Mouse (Mus musculus) MEL (cell line): ENCODE results near the gene Rilpl1.

Source experiments
- CTCF ChIP-seq, 3 experiments: IDR thresholded peaks in 2 of 3; conservative IDR thresholded peaks in 1 of 3; 2 replicates each; pipeline ENCODE4 v1.5.1; 2011 to 2012; ENCODE audit warnings: low read length in 3 of 3, low read depth in 2 of 3, mild to moderate bottlenecking in 2 of 3, improper control_type of control experiment in 1 of 3, inconsistent platforms in 1 of 3, mixed read lengths in 1 of 3, moderate library complexity in 1 of 3; ENCODE audit not compliant: control insufficient read depth in 1 of 3, insufficient read depth in 1 of 3, poor library complexity in 1 of 3, severe bottlenecking in 1 of 3
- POLR2A ChIP-seq, 2 experiments: IDR thresholded peaks; 2 replicates each; pipeline ENCODE4 v1.6.1; 2011 to 2012; ENCODE audit warnings: low read length in 2 of 2, mild to moderate bottlenecking in 2 of 2, control low read depth in 1 of 2, improper control_type of control experiment in 1 of 2, low read depth in 1 of 2, moderate library complexity in 1 of 2; ENCODE audit not compliant: control insufficient read depth in 1 of 2, insufficient read depth in 1 of 2, poor library complexity in 1 of 2
- TCF12 ChIP-seq: IDR thresholded peaks from 2 replicates; pipeline ENCODE4 v1.6.1; 2014; ENCODE audit warnings: low read depth, mild to moderate bottlenecking, inconsistent platforms, low read length, improper control_type of control experiment, moderate library complexity
- USF1 ChIP-seq: IDR thresholded peaks from 2 replicates; pipeline ENCODE4 v1.6.1; 2014; ENCODE audit warnings: low read depth, mild to moderate bottlenecking, inconsistent platforms, low read length, improper control_type of control experiment, moderate library complexity

- TF ChIP-seq POLR2A (IDR thresholded peaks at IDR 0.05; ENCODE audit: control insufficient read depth in 1 of 2, insufficient read depth in 1 of 2, low read depth in 1 of 2, low read length in 2 of 2, poor library complexity in 1 of 2) (no peak; a peak in 1 of 4 replicates), CTCF (IDR thresholded peaks at IDR 0.05 in 2 of 3, conservative IDR thresholded peaks at IDR 0.05 in 1 of 3; ENCODE audit: control insufficient read depth in 1 of 3, insufficient read depth in 1 of 3, low read depth in 2 of 3, low read length in 3 of 3, poor library complexity in 1 of 3, severe bottlenecking in 1 of 3) (peak in 2 of 3 experiments; percentile 29 to 34; a peak in 3 of 6 replicates), USF1 (peak; percentile 97), TCF12 (0 out of 2 replicates have a peak, but pooled peaks have one; percentile 52)
Measured at GRCm38 (mm10) chr5:124540383-124540786, 9.2 kb upstream of the Rilpl1 start, which contains the start of gene Tmed2.
